Mouse (Mus musculus): ENCODE data around the gene Dapk2. TPM values are rescaled to one million over a fixed set of nuclear protein-coding genes. Genes with fewer than 3 reads are reported as not detected.

Gene Dapk2
- polyA plus RNA-seq, 1 experiment from 2014 or later, result 6.9 TPM

- Histone ChIP-seq H3K27me3 (no peaks in the 10 kb centered on the region), H3K4me2 (no peak overlapping the region), H3K4me1 (no peaks in the 10 kb centered on the region), H3K36me3 (replicated peaks) (no peaks in the 10 kb centered on the region), H3K9ac (no peak overlapping the region), H3K4me3 (replicated peaks) (no peak overlapping the region), H3K27ac (no peak overlapping the region), H3K9me3 (no peaks in the 10 kb centered on the region)
- 89% methylated on average over 5 of the region's 5 CpGs for WGBS
- no peak for ATAC-seq (ENCODE audit: low FRiP score)
These were observed 42.4 kb downstream of the Dapk2 start for GRCm38 (mm10) chr9:66200411-66200789.

DNA sequence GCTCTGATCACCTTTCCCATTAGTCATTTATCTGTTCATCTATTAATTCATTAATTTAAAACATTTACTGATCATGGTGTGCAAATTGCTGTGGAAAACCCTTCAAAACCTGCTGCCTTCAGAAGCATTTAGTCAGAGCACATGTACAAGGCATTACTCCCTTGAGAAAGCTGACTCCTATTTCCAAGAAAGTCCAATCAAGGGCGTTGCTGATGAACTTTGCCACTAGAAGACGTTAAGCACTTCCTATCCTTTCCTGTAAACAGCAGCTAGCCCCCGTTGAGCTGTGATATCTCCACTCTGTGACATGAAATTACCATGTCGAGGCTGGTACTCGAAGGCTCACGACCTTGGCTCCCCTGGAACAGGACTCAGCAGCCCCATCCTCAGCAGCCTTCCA lies 43.6 kb downstream of the Dapk2 start:
- Histone ChIP-seq H3K9ac (no peak overlapping the region), H3K4me2 (no peak overlapping the region), H3K4me3 (replicated peaks) (no peak overlapping the region), H3K27ac (no peak overlapping the region), H3K9me3 (no peaks in the 10 kb centered on the region), H3K27me3 (no peaks in the 10 kb centered on the region), H3K36me3 (replicated peaks) (no peaks in the 10 kb centered on the region), H3K4me1 (no peaks in the 10 kb centered on the region)
- no peak for ATAC-seq (ENCODE audit: low FRiP score)
- 83% methylated on average over 6 of the region's 6 CpGs for WGBS

GRCm38 (mm10) chr9:66202463-66202862 lies 44.4 kb downstream of the Dapk2 start:
- Histone ChIP-seq H3K9ac (no peak overlapping the region), H3K27me3 (no peaks in the 10 kb centered on the region), H3K27ac (no peak overlapping the region), H3K4me3 (replicated peaks) (no peak overlapping the region), H3K4me1 (no peaks in the 10 kb centered on the region), H3K9me3 (no peaks in the 10 kb centered on the region), H3K4me2 (no peak overlapping the region), H3K36me3 (replicated peaks) (no peaks in the 10 kb centered on the region)
- no peak for ATAC-seq (ENCODE audit: low FRiP score)
- WGBS, result 88% methylated on average over 7 of the region's 7 CpGs

GRCm38 (mm10) chr9:66205702-66206101 lies 47.7 kb downstream of the Dapk2 start:
- H3K9me3 ChIP-seq, result no peaks in the 10 kb centered on the region
- ATAC-seq (ENCODE audit: low FRiP score), result no peak
- H3K27me3 ChIP-seq, result no peaks in the 10 kb centered on the region
- H3K9ac ChIP-seq, result no peak overlapping the region
- WGBS, result 93% methylated on average over 9 of the region's 9 CpGs
- H3K27ac ChIP-seq, result no peak overlapping the region
- H3K36me3 ChIP-seq (replicated peaks), result no peaks in the 10 kb centered on the region
- H3K4me3 ChIP-seq (replicated peaks), result no peak overlapping the region
- no peak overlapping the region for H3K4me2 ChIP-seq
- no peaks in the 10 kb centered on the region; the same call in 1 of the 2 replicates for H3K4me1 ChIP-seq

DNA sequence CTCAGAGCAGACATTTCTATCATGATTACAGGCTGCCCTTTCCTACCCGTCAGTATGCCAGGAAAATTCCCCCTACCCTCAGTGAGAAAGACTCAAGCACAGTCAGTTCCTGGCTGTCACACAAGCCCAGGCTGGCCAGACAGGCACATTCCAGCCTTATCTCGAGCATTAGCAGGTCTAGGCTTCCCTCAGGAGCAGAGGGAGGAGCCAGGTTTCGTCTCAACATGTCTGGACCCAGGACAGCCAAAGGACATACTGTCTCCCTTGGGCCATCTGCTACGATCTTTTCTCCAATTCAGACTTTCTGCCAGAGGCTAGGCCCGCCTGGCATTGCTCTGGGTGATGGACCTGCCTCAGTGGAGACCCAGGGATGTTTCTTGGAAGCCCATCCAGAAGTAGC lies 48.8 kb downstream of the Dapk2 start:
- no peak overlapping the region for H3K27ac ChIP-seq
- no peak overlapping the region for H3K4me3 ChIP-seq (replicated peaks)
- ATAC-seq (ENCODE audit: low FRiP score), result no peak
- 79% methylated on average over 5 of the region's 5 CpGs for WGBS
- H3K27me3 ChIP-seq, result no peaks in the 10 kb centered on the region
- H3K36me3 ChIP-seq (replicated peaks), result no peaks in the 10 kb centered on the region
- no peak overlapping the region for H3K9ac ChIP-seq
- peaks cover 4% of the 10 kb centered on the region; the same call in 1 of the 2 replicates for H3K4me1 ChIP-seq
- H3K9me3 ChIP-seq, result no peaks in the 10 kb centered on the region
- no peak overlapping the region for H3K4me2 ChIP-seq

GRCm38 (mm10) chr9:66211420-66211819 lies 53.4 kb downstream of the Dapk2 start:
- H3K27me3 ChIP-seq, result no peaks in the 10 kb centered on the region
- H3K27ac ChIP-seq, result no peak overlapping the region
- no peak overlapping the region for H3K4me2 ChIP-seq
- WGBS, result 57% methylated on average over 4 of the region's 4 CpGs
- peaks cover 19% of the 10 kb centered on the region for H3K4me1 ChIP-seq
- no peaks in the 10 kb centered on the region for H3K36me3 ChIP-seq (replicated peaks)
- no peak overlapping the region for H3K4me3 ChIP-seq (replicated peaks)
- no peak overlapping the region for H3K9ac ChIP-seq
- no peaks in the 10 kb centered on the region for H3K9me3 ChIP-seq
- no peak for ATAC-seq (ENCODE audit: low FRiP score)

DNA sequence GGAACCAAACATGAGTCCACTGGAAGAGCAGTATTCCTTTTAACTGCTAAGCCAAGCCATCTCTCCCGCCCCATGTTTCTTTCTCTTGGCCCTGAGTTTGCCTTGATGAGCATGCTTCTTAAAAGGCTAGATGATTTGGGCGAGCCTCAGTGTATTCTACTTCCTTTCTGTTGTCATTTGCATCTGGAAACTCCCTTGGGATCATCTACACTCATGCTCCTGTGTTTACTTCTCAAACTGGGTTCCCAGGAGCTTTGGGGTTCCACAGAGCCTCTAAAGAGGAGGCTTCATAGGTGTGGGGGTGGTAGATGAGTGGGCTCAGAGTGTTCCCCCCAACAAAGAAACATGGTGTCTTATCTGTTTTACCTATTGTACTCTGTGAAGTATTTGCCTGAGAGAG lies 54.1 kb downstream of the Dapk2 start:
- no peak overlapping the region for H3K4me2 ChIP-seq
- ATAC-seq (ENCODE audit: low FRiP score), result no peak
- no peaks in the 10 kb centered on the region for H3K36me3 ChIP-seq (replicated peaks)
- H3K9me3 ChIP-seq, result no peaks in the 10 kb centered on the region
- no peak overlapping the region for H3K27ac ChIP-seq
- peaks cover 19% of the 10 kb centered on the region for H3K4me1 ChIP-seq
- H3K27me3 ChIP-seq, result no peaks in the 10 kb centered on the region
- whole genome bisulfite sequencing, result 83% methylated on average over 2 of the region's 2 CpGs
- H3K4me3 ChIP-seq (replicated peaks), result no peak overlapping the region
- H3K9ac ChIP-seq, result no peak overlapping the region

- H3K4me3 ChIP-seq (replicated peaks), result no peak overlapping the region
These were observed 54.8 kb downstream of the Dapk2 start for GRCm38 (mm10) chr9:66212802-66213201.

GRCm38 (mm10) chr9:66213386-66214032 lies 55.5 kb downstream of the Dapk2 start:
- H3K9ac ChIP-seq, result no peak overlapping the region
- 37% methylated on average over 5 of the region's 5 CpGs for whole genome bisulfite sequencing
- no peak for ATAC-seq (ENCODE audit: low FRiP score)

More at GRCm38 (mm10) chr9:66212802-66213201, 54.8 kb downstream of the Dapk2 start:
- no peak for ATAC-seq (ENCODE audit: low FRiP score)
- H3K27me3 ChIP-seq, result no peaks in the 10 kb centered on the region
- no peaks in the 10 kb centered on the region for H3K9me3 ChIP-seq
- H3K9ac ChIP-seq, result no peak overlapping the region
- no peak overlapping the region for H3K27ac ChIP-seq
- H3K36me3 ChIP-seq (replicated peaks), result no peaks in the 10 kb centered on the region
- H3K4me1 ChIP-seq, result peaks cover 19% of the 10 kb centered on the region
- no peak overlapping the region for H3K4me2 ChIP-seq
- 86% methylated on average over 5 of the region's 5 CpGs for WGBS

DNA sequence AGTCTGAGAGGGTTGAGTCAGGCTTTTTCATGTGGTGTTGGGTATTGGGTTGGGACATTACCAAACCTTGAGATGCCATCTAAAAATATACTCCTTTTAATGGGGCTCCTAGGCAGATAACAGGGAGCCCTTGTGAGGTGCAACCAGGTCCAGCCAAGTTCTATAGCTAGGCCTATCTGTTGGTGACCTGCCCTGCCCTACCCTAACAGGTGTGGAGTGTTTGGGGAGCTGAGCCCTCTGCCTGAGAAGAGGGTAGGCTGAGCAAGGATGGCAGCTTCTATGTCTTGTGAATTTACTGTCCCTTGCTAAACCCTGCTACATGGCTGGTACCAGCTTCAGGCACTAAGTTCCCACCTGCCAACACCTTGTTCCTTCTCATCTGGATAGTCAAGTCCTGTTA lies 57.5 kb downstream of the Dapk2 start:
- no peak overlapping the region for H3K27ac ChIP-seq
- H3K4me1 ChIP-seq, result peaks cover 19% of the 10 kb centered on the region
- H3K9me3 ChIP-seq, result no peaks in the 10 kb centered on the region
- no peaks in the 10 kb centered on the region for H3K27me3 ChIP-seq
- H3K4me2 ChIP-seq, result no peak overlapping the region
- ATAC-seq (ENCODE audit: low FRiP score), result no peak
- H3K4me3 ChIP-seq (replicated peaks), result no peak overlapping the region
- no peak overlapping the region for H3K9ac ChIP-seq
- H3K36me3 ChIP-seq (replicated peaks), result no peaks in the 10 kb centered on the region

More at GRCm38 (mm10) chr9:66213386-66214032, 55.5 kb downstream of the Dapk2 start:
- H3K36me3 ChIP-seq (replicated peaks), result no peaks in the 10 kb centered on the region
- H3K4me3 ChIP-seq (replicated peaks), result no peak overlapping the region
- peaks cover 19% of the 10 kb centered on the region for H3K4me1 ChIP-seq
- H3K27me3 ChIP-seq, result no peaks in the 10 kb centered on the region
- no peak overlapping the region for H3K4me2 ChIP-seq
- no peak overlapping the region for H3K27ac ChIP-seq
- H3K9me3 ChIP-seq, result no peaks in the 10 kb centered on the region

DNA sequence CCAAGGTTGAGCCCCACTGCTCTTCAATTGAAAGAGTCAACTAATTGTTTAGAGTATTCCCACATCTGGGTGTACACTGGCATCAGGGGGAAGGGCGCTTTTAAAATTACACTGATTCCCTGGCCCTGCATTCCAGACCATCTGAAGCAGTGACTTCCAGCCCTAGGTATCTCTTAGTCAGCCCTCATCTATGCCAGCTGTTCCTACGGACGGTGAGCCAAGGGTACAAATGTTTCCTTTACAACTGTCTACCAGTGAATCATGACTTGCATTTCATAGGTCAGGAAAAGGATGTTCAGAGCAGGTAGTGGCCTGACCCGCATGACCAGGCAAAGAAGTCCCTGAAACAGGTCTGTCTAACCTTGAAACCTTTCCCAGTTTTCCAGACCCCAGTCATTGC lies 59.9 kb downstream of the Dapk2 start:
- Histone ChIP-seq H3K27me3 (no peaks in the 10 kb centered on the region), H3K36me3 (replicated peaks) (no peaks in the 10 kb centered on the region), H3K4me2 (no peak overlapping the region), H3K4me1 (peaks cover 13% of the 10 kb centered on the region), H3K9me3 (no peaks in the 10 kb centered on the region), H3K27ac (no peak overlapping the region), H3K9ac (no peak overlapping the region), H3K4me3 (replicated peaks) (no peak overlapping the region)
- ATAC-seq (ENCODE audit: low FRiP score), result no peak
- 91% methylated on average over 4 of the region's 4 CpGs for WGBS

DNA sequence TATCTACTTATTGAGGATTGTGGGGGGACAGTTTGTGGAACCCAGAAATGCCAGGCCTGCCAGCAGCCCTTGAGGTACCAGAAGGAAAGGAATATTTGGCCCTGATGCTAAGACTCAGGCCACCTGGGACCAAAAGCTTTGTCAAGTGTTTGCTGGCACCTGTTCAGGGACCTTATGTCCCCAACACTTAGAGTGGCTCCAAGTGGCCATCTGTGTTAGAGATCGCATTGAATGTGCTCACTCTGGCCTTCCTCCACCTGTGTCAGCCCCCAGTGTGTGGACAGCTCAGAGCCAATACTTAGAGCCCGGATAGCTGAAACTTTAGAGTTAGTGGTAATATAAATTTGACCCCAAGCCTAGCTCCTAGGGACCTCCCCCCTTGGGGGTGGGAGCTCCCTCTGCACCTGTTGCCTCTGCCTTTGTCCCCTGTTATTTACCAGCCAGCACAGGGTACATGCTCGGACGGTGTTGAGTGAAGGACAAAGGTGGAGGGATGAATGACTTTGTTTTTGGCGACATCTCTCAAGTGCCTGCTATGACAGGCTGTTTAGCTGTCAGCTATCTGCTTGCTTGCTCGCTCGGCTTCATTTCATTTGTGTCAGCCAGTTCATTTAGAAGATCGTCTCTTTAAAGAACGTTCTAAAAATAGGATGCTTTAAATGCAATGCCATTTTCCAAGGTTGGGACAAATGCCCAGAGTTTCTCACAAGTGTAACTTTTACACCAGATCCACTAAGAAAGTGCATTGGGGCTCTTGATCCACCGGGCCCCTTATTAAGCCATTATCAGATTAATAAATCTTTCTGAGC lies 61.1 kb downstream of the Dapk2 start:
- no peak overlapping the region for H3K4me3 ChIP-seq (replicated peaks)
- H3K27ac ChIP-seq, result no peak overlapping the region
- H3K4me1 ChIP-seq, result peaks cover 2% of the 10 kb centered on the region
- H3K36me3 ChIP-seq (replicated peaks), result no peaks in the 10 kb centered on the region
- no peak overlapping the region for H3K4me2 ChIP-seq
- no peaks in the 10 kb centered on the region for H3K9me3 ChIP-seq
- ATAC-seq (ENCODE audit: low FRiP score), result no peak
- H3K27me3 ChIP-seq, result no peaks in the 10 kb centered on the region
- H3K9ac ChIP-seq, result no peak overlapping the region
- WGBS, result 64% methylated on average over 10 of the region's 10 CpGs

DNA sequence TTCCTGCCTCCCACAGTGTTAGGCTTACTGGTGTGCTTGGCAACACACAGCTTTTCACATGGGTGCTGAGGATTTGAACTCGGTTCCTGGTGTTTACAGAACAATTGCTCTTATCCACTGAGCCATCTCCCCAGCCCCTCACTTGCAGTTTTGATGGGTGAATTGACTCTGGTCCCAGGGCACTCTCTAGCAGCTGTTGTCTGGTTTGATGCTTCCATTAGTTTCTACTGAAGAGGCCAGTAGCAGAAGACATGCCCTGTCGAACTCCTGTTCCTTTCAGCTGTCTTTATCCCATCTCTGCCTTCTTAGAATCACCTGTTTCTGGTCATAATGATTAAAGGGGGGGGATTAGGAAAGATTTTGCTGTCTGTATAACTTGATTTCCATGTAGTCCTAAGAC lies 65.8 kb downstream of the Dapk2 start:
- H3K9me3 ChIP-seq, result no peaks in the 10 kb centered on the region
- H3K9ac ChIP-seq, result no peak overlapping the region
- H3K36me3 ChIP-seq (replicated peaks), result no peaks in the 10 kb centered on the region
- 86% methylated on average over 2 of the region's 2 CpGs for WGBS
- no peak for ATAC-seq (ENCODE audit: low FRiP score)
- H3K4me2 ChIP-seq, result no peak overlapping the region
- no peak overlapping the region for H3K4me3 ChIP-seq (replicated peaks)
- H3K27me3 ChIP-seq, result no peaks in the 10 kb centered on the region
- H3K27ac ChIP-seq, result no peak overlapping the region
- no peaks in the 10 kb centered on the region; the same call in 1 of the 2 replicates for H3K4me1 ChIP-seq

Measured in forebrain, embryonic 12.5 days (tissue).